Mouse (Mus musculus) testis, postnatal 10 days (tissue): ENCODE measurements at regions not wholly inside any gene's neighbourhood (a gene's known extent, or its start where the extent isn't known, plus 50 kb on each side); places are given as distances from the start of the nearest gene placed in this dataset.

ENCODE experiments used
- DNase-seq: peaks from one replicate; pipeline ENCODE4 v3.0.0; 2021; ENCODE audit warnings: low spot score

DNA sequence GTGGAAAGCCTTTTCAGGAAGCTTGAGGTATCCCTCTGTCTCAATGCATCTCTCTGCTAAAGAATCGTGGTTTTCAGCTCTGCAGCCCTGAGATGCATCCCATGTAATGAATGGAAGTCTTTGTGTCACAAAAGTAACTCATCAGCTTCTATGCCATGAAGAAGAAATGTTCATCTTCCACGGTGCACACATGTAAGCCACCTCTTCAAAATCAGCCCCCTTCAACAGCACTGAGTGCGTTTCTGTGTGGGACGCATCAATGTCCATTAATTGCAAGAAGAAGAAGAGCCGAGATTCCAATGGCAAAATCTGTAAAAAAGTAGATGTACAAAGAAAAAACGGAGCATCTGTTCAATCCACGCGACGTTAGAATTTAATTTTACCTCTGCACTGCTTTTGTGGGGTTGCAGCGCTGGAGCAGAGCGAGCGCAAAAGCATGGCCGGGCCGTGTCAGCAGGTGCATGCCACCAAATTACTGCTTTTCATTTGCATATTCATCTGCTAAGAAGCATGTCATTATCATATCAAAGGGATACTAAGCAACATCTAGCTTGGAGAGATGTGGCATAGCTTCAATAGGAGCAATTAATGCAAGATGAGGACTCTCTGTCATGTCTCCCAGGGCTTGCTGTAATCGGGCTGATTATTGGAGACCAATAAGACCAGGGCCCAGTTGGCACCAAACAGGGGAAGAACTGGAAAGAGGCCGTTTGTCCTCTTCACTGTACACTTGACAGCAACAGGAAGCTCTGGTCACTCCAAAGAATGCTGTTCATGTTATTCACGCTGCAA lies 185.0 kb upstream of the Sox2 start:
- no peak for DNase-seq

DNA sequence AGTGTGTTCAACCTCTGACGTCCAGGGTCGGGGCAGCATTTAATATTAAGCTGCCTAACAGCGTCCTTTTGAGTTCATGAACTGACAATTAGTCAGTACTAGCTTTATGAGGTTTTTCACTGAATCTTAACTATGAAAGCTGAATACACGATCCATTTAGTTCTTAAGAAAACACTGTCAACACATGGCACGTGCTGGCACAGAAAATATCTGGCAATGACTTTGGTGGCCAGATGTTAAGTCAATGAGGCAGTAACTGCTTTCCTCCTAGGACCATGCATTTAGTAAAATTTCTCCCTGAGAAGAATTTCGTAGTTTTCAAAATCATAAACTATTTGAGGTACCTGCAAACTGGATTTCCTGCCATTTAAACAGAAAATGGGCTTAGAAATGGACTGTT lies 191.4 kb upstream of the Sox2 start:
- DNase-seq: no peak

DNA sequence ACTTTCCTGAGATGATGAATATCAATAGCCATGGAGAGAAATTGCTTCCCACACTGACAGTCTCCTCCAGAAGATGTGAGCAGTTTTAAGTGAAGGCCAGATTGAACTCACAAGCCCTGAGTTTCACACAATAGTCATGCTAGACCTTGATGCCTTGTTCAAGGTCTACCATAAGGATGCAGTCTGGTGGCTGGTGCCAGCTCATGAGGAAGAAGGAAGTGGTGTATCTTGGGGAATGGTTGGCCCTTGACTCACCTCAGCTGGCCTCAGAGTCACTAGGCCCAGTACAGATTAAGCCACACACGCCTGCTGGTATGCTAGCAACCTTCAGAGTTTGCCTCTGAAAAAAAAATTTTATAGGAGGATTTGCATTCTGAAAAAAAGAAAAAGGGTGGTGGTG lies 192.4 kb upstream of the Sox2 start:
- DNase-seq: no peak

DNA sequence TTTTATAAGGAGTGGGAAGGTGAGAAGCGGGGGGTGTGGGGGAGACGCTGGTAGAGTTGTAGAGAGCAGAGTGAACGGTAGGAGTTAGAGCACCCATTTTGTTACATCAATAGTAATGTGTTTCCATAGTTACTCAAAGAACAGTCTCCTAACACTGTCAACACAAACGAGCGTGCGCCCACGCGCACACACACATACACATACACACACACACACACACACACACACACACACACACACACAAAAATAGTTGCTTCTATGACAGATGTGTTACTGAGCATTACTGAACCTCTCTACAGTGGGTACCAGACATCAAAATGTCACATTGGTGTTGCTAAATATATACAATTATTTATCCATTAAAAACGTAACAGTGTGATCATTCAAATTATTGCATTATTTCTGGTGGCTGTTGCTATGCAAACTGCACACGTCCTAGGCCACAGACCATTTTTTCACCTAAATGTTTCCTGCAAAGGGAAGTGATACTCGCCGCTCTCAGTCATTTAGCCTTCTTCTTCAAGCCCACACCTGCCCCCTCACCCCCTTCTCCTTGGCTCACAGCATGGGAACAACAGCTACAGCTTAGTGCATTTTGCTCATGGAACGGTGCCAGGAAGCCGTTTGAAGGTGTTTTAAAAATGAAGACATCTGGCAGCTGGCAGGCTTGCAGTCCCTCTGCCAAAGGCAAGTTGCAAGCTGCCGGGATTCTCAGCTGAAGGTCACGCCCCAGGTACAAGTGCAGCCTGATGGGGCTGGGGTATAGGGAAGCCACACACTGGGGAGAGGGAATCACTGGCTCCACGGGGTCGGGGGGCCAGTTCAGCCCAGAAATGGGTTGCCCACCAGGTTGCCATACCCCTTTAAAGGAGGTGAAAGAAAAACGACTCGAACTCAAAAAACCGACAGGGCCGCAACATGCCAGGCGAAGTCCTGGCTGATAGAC lies 193.4 kb upstream of the Sox2 start:
- peak; percentile 47 for DNase-seq

DNA sequence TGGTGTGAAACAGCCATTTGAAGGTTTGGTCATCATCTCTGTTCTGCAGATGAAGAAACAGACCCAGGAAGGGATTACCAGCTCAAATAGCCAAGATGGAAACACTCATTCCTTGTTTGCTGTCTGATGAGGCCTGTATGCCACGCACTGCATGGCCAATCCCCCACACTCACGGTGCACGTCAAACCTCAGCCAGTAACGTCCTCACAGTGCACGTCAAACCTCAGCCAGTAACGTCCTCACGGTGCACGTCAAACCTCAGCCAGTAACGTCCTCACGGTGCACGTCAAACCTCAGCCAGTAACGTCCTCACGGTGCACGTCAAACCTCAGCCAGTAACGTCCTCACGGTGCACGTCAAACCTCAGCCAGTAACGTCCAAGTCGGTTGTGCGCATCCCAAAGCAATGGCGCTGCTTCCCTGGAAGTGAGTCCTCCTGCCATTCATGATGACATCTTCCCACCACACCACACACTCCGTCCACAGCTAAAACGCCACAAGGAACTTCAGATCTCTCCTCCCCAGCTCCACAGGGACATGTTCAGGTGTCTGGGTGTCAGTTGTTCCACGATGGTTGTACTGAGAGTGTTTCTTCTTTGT lies 196.1 kb upstream of the Sox2 start:
- no peak for DNase-seq

DNA sequence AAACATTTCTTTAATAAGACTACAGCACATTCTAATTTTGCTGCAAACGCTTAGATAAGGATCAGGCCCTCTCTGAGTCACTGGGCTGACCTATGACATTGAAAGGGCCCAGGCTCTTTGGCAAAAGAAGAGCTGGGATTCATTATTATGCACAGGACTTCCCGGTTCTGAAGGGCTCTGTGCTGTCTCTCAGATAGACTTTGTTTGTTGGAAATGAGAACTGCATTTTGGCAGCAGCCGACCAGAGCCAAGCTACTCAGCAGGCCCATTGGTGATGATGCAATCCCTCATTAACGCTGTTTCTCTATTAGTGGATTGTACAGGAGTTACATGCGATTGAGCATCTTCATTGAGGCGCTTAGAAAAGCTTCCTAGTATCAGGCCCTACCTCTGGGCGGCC lies 204.9 kb upstream of the Sox2 start:
- no peak for DNase-seq

DNA sequence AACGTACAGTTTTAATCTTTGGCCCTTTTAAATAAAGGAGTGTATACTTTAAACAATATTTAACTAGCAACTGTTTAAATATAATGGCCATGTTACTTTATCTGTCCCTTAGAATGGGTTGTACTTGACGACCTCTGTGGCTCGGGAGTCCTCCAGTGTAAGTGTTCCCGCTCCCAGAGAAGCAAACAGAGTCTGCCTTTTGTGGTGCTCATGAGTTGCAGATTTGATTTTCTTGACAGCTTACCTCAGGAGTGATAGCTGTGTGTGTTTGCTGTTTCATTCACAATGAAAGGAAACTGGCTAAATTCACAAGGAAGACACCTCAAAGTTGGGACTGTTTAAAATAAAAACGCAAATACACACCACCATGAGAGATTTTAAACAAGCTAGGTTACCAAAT lies 205.4 kb upstream of the Sox2 start:
- no peak for DNase-seq

DNA sequence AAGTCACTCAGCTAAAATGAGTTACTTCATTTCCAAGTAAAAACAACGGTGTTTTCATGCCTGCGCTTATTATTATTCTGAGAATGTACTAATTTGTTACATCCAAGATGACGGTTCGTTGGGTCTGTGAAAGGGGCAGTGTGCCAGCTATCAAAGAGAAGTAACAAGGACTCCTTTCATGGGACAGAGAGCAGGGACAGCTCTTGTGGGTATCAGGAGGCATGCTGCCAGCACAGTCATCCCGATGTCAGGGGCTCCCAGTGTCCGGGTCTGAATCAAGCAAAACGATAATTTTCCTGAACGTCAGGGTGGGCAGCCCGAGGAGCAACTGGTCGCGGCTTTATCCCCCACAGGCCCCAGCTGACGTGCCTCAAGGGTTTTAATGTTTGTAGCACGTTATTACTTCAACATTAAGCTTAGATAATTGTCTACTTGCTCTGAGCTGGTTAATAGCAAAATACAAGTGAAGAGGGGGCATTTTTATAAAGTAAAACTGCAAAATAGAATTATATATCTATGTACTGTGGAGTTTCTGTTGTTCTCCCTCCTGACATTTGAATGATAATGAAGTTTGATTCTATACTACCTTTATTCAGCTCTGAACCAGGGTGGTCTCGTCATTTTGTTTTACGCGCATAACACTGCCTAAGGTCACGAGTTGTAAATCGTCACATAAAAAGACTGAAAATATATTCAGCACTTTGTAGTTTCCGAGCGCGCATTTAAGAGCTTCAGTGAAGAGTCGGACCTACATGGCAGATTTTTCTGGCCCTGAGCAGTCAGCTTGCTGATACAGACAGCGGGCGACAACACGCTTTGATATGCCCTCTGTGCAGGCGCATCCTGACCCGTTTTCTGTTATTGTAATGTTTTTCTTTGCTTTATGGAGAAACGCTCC lies 206.2 kb upstream of the Sox2 start:
- DNase-seq: peak; percentile 67

DNA sequence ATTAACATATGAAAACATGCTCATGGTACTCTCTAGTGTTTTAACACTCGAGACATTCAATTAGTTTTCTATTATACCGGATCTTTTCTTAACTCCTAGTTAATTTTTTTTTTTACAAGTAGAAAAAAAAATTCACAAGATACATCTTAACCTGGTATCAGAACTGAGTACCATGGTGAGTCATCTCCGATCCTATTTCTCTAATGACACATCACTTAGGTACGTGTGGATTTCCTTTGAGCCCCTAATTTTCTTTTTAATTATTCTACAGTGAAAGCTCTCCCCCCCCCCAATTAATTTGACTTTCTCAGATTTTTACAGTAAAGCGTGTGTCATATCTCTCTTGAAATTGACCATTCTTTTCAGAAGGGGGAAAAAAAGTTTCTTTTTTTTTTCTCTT lies 206.9 kb upstream of the Sox2 start:
- no peak for DNase-seq

DNA sequence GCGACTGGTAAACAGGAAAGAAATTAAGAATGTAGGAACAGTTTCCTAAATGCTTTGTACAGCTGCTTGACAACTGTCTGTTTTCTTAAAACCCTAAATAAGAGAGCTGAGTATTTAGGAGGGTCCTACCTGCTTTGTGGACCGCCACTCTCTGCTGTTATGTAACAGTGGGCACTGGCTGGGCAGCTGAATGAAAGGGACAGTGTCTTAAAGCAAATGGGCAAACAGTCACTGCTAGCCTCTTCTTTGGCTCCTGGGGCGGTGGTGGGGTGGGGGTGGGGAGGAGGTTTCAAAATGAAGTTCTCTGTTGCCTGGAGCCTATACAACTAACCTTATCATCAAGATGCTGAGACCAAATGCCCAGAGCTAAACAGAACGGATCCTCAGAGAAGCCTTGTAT lies 208.4 kb upstream of the Sox2 start:
- no peak for DNase-seq

DNA sequence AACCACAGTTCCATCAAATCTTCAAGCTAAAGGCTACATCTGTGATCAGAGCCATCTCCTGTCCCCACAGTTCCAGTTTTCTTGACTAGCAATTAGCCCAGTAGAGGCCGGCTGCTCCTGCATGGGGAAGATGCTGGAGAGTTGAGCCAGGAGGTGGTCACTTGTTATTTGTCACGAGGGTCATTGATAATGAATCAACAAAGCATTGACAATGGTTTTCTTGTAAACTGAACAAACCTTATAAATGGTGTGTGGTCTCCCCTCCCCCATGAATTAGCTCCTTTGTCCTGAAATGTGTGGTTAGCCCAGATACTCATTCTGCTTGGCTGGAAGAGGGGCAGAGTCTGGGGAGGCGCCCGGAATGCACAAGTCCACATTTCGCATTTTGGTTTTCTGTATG lies 208.9 kb upstream of the Sox2 start:
- no peak for DNase-seq

DNA sequence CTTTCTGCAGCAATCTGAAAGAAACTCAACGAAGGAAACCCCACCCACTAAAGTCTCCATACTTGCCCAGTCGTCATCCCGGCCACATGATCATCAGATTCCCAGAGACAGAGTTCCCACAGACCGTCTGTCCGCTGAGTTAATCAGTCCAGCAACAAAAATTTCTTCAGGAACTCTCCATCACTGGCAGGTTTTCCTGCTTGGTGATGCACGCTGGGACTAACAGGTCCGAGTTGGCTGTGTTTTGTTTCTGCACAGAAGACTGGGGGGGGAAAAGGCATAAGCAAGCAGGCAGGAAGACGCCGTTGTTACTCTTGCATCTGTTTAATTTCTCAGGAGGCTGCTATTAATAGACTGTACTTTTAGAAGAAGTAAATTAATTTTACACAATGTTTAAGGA lies 215.3 kb upstream of the Sox2 start:
- DNase-seq: no peak

DNA sequence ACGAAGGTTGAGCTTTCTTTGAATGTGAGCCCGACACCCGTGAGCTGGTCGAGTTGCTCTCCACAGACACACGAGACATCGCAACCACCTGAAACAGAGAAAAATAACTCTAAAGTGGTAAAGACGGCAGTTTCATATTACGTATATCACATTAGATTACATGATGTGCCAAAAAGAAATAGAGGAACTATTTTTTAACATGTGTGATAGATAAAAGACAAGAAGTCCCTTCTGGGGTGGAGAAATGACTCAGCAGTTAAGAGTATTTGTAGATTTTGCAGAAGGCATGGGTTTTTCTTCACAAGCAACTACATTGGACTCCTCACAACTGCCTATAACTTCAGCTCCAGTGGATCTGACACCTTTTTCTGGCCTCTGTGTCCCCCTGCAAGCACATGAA lies 222.2 kb upstream of the Sox2 start:
- no peak for DNase-seq

DNA sequence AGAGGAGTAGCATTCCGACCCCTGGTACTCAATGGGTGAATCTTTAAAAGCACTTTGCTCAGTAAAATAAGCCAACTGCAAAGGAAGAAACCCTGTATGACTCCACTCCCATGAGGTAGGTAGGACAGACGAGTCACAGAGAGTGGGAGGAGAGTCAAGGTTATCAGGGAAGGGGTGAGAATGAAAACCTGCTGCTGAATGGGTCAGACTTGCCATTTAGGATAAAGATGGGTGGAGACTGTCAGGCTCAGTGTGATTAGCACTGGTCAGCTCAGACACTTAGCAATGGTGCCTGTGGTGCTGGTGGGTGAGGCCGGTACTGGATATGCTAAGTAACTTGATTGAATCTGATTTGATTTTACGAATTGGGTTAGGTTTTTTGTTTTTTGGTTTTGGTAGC lies 222.7 kb upstream of the Sox2 start:
- no peak for DNase-seq

DNA sequence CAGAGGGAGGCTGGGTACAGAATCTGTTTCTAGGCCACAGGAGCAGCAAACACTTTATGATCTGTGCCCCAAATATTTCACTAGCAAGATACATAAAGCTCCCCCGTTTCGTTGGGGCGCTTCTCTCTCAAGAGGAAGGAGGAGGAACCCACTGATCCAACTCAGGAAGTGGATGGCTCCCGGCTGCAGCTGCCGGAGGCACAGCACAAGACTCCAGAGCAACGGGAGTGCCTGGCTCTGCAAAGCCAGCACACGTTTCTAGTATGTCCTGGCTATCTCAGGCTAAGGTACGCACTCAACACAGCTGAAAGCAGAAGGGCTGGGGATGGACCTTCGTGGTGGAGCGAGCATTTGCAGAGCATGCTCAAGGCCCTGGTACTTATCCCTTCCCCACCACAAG lies 223.2 kb upstream of the Sox2 start:
- no peak for DNase-seq

DNA sequence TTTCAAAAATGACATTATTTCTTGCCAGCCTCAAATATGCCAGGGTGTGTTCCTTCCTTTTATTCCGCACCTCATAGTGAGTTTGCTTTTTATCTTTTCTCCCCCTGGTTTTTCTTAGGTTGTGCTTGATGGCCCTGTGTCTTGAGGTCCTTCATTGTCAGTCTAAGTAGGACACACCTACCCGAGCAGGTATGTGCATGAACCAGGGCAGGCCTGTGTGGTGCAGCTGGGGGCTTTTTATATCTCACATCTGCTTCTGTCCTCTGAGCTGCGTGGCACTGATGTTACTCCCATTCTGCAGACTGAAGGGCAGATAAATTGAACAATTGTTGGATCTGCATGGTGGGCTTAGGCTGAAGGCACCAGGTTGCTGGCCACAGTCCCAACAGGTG lies 238.3 kb upstream of the Sox2 start:
- DNase-seq: no peak

DNA sequence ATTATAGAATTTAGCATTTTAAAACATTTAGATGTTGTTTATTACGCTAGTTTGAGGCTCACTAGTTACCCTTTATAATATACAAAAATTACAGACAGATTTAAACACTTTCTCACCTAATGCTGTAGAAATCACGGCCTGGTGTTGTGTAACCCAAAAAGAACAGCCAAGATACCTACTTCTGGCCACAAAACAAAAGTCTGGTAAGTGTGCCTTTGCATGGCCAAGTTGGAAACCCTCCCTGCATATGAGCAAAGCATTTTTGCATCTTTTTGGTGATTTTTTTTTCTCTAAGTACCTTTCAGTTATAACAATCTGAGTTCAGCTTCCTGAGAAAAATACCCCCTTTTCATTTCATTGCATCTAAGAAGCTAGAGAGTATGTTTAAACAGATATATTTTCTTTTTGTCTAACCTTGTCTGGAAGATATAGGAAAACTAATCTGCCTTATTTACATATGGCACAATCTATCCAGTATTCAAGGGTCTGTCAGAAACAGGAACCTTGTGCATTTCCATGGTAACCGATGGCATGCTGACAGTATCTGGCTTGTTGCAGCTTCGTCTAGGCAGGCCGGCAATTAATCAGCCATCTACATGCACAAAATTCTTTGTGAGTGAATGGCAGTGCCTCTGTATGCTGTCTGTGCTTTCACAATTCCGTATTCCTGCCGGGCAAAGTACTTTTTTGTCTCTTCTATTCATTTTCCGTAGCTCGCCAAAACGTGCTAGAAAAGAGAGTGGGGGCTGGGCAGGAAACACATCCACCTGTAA lies 238.9 kb upstream of the Sox2 start:
- DNase-seq: no peak

DNA sequence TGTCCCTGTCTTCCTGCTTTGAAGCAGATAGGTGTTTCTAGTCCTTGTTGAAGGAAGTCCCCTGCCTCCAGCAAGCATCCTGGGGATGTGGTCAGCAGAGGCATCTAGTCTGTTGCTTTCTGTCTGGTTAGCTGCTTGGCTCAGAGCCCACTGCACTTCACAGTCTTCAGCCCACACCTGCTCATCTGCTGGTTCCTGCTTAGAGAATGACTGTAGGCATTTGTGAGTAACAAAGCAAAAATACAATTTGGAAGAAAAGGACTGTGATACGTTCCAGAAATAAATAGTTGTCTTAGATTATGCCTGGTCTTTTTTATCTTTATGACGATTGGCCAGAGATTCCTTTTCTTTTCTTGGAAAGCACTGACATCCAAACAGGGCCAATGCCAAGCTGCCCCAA lies 246.6 kb upstream of the Sox2 start:
- no peak for DNase-seq

DNA sequence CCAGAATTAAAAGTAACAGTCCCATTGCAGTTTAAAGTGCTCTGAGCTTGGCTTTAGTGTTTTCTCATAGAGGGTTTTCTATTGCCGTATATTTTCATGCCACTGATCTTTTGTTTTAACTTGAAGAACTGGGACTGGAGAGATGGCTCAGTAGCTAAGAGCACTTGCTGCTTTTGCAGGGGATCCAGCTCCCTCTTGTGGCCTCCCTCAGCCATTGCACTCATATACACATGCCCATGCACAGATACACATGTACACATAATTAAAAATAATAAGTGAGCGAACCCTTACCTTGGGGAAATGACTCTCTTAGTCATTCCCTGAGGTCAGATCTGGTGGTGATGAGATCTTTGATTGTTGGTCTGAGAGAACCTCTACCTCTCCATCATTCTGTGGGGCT lies 258.9 kb upstream of the Sox2 start:
- DNase-seq: no peak

DNA sequence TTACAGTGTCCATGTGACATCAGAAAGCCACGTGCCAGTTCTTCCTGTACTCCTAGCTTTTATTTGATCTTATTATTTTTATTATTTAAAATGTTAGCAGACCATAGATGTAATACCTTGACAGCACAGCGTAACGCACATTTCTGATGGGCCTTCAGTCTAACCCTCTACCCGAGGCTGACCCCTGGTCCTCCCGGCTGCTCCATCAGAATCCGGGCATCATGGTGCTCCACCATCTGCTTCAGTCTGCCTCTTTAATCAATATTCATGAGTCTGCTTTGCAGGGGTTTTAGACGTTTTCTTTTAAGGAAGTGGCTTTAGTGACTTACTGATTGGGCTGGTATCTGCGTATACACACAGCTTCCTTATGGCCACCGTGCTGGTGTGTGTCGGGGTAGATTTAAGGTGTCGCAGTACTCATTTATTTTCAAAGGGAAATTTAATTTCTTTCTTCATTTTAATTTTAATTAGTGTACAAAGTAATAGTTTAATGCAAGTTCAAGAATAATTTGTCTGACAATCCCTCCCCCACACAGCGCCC lies 265.2 kb upstream of the Sox2 start:
- DNase-seq: no peak

DNA sequence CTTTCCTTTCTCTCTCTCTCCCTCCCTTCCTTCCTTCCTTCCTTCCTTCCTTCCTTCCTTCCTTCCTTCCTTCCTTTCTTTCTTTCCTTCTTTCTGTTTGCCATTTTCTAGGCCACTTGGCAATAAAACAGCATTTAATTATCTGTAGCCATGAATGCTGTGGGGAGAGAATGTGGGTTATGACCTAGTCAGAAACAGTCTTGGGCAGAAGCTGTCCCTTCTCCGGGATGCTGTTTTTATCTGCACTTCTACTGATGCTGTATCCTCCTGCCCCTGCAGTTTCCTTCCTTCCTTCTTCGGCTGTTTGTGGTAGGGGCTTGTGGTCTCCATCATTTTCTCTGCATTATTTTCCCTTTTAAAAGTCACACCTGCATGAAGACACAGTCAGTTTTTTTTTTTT lies 272.3 kb upstream of the Sox2 start:
- no peak for DNase-seq
